Mouse (Mus musculus) embryonic facial prominence, embryonic 11.5 days (tissue): ENCODE data around the gene Tcaf3. TPM values are rescaled to one million over a fixed set of nuclear protein-coding genes. Genes with fewer than 3 reads are reported as not detected.

Experiments
- ATAC-seq: fragments of 200-750 bp; cut with Nextera tagmentation; replicated peaks from 2 replicates; pipeline ENCODE4 v1.8.0; 2017; ENCODE audit warnings: low read depth; ENCODE audit not compliant: insufficient number of reproducible peaks, low FRiP score, low TSS enrichment
- DNase-seq: peaks from one replicate; pipeline ENCODE4 v3.0.0-alpha.2; 2015; ENCODE audit warnings: low spot score
- H3K27ac ChIP-seq: fragments of 300-500 bp; sonication (generic); replicated peaks from 2 replicates; pipeline ENCODE4 v1.5.1; 2014; ENCODE audit warnings: mild to moderate bottlenecking, low read depth, low read length, control low read depth
- H3K27me3 ChIP-seq: fragments of 300-500 bp; sonication (generic); 2 replicates; pipeline ENCODE4 v1.6.1; 2014; ENCODE audit warnings: mild to moderate bottlenecking, low read length, moderate library complexity, mixed read lengths; ENCODE audit not compliant: control insufficient read depth, insufficient read depth
- H3K36me3 ChIP-seq: fragments of 300-500 bp; sonication (generic); replicated peaks from 2 replicates; pipeline ENCODE4 v1.6.1; 2014; ENCODE audit warnings: low read depth, mild to moderate bottlenecking, low read length, moderate library complexity, mixed read lengths; ENCODE audit not compliant: control insufficient read depth, insufficient read depth
- H3K4me1 ChIP-seq: fragments of 300-500 bp; sonication (generic); 2 replicates; pipeline ENCODE4 v1.6.1; 2014; ENCODE audit warnings: low read length, mixed read lengths; ENCODE audit not compliant: control insufficient read depth, insufficient read depth
- H3K4me2 ChIP-seq: fragments of 300-500 bp; sonication (generic); 2 replicates; pipeline ENCODE4 v1.6.1; 2014; ENCODE audit warnings: low read depth, mild to moderate bottlenecking, control low read depth, low read length, moderate library complexity
- H3K4me3 ChIP-seq: fragments of 300-500 bp; sonication (generic); 2 replicates; pipeline ENCODE4 v1.5.1; 2014; ENCODE audit warnings: low read depth, low read length, control low read depth
- H3K9ac ChIP-seq: fragments of 300-500 bp; sonication (generic); replicated peaks from 2 replicates; pipeline ENCODE4 v1.6.1; 2014; ENCODE audit warnings: mild to moderate bottlenecking, control low read depth, low read length
- H3K9me3 ChIP-seq: fragments of 300-500 bp; sonication (generic); replicated peaks from 2 replicates; pipeline ENCODE4 v1.6.1; 2016; ENCODE audit warnings: mild to moderate bottlenecking, low read length, inconsistent platforms, mixed read lengths; ENCODE audit not compliant: control insufficient read depth
- WGBS: fragments of 180-500 bp; shearing (Covaris S2); extraction: QIAGEN DNeasy Blood & Tissue Kit; methylation state at CpG from one replicate; pipeline ENCODE4 v1.1.7; 2014; 5-methylcytosine and 5-hydroxymethylcytosine counted together
- polyA plus RNA-seq: library from polyadenylated mRNA; unstranded; fragments of >200 nt; fragmentation: Nextera tagmentation; extraction: Ambion mirVana; gene quantifications from 2 replicates; pipeline ENCODE4 v1.2.1, GENCODE M21; 2014

The Tcaf3 gene
- polyA plus RNA-seq: not detected in 2 replicates

GRCm38 (mm10) chr6:42597592-42597991, at the start of gene Tcaf3:
Gene Tcaf3, minus strand, starts transcription at chr6:42597692.
- DNase-seq (no peak), ATAC-seq (no peak)
- H3K4me2 ChIP-seq: no peak within 1 kb of the TSS
- H3K36me3 ChIP-seq: no peaks in the 10 kb centered on the region
- H3K9me3 ChIP-seq: no peaks in the 10 kb centered on the region
- WGBS: 54% methylated on average over 4 of the region's 4 CpGs
- no peak within 1 kb of the TSS for H3K27ac ChIP-seq
- H3K27me3 ChIP-seq: no peaks in the 10 kb centered on the region
- no peak within 1 kb of the TSS for H3K4me3 ChIP-seq
- no peak within 1 kb of the TSS for H3K9ac ChIP-seq
- no peaks in the 10 kb centered on the region for H3K4me1 ChIP-seq

DNA sequence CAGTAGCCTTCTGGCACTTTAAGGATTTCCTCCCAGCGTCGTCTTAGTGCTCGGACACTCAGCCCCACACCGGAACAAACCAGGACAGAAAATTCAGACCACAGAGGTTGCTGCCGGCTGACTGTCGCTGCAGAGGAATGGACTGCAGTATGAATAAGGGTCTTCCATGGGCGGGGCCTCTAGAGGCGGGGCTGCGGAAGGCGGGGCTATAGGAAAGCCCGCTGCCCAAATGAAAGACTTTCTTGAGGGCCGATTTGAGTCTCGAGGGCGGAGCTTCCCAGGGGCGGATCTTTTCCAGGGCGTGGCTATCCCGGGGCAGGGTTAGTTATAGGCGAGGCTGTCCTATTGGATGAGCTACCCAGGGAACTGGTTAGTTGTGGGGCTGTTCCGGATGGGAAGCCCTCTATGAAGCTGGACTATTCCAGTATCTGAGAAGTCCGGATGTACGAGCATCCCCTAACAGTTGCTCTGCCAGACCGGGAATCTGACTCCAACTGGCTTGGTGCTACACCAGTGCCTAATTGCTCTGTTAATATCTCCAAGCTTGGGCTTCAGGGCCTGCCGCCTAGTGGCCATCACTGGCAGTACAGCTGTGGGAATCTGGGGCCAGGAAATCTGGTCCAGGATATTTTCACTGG, 47.5 kb upstream of the Tcaf3 start, which contains the start of gene Tcaf2:
Tcaf2 (minus strand) TSS at position 343 of the 638 bp plus-strand sequence.
- DNase-seq: peak; percentile 92
- no peak within 1 kb of the TSS for H3K27ac ChIP-seq
- H3K4me3 ChIP-seq: peak within 1 kb of the TSS; percentile 19
- ATAC-seq: peak; percentile 99
- under 1% methylated on average over 23 of the region's 23 CpGs for WGBS
- no peaks in the 10 kb centered on the region for H3K27me3 ChIP-seq
- no peaks in the 10 kb centered on the region for H3K4me1 ChIP-seq
- H3K9me3 ChIP-seq: no peaks in the 10 kb centered on the region
- H3K9ac ChIP-seq: no peak within 1 kb of the TSS; the same call in 1 of the 2 replicates
- peak within 1 kb of the TSS; percentile 41 for H3K4me2 ChIP-seq
- no peaks in the 10 kb centered on the region for H3K36me3 ChIP-seq

DNA sequence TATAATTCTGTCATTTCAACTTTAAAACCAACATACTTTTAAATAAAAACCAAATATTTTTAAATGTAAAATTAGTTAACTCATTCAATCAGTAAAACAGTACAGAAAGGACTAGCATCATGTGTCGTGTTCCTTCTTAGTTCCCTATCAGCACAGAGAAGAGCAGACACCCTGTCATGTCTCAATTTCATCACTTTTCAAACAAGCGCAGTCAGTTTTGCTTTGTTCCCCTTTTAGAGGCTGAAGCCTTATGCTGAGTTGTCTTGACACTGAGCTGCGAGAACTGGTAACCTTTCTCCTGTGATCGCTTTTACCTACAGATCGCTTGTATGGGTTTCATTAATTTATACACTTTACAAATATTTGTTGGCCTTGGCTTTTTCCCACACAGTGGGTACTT, 36.9 kb upstream of the Tcaf3 start:
- WGBS: 88% methylated on average over 5 of the region's 5 CpGs
- Histone ChIP-seq H3K27ac (no peak overlapping the region), H3K4me3 (no peak overlapping the region), H3K27me3 (no peaks in the 10 kb centered on the region), H3K9ac (no peak overlapping the region), H3K36me3 (no peaks in the 10 kb centered on the region), H3K9me3 (no peaks in the 10 kb centered on the region), H3K4me2 (no peak overlapping the region), H3K4me1 (no peaks in the 10 kb centered on the region)
- no peak for DNase-seq
- no peak for ATAC-seq

- no peak overlapping the region for H3K4me3 ChIP-seq
- no peaks in the 10 kb centered on the region for H3K9me3 ChIP-seq
- H3K4me1 ChIP-seq: no peaks in the 10 kb centered on the region
- H3K27me3 ChIP-seq: no peaks in the 10 kb centered on the region
- H3K36me3 ChIP-seq: no peaks in the 10 kb centered on the region
- ATAC-seq: no peak
- no peak overlapping the region for H3K9ac ChIP-seq
- H3K4me2 ChIP-seq: no peak overlapping the region
- DNase-seq: no peak
- no peak overlapping the region for H3K27ac ChIP-seq
- 74% methylated on average over 4 of the region's 4 CpGs for WGBS
These were observed 33.9 kb upstream of the Tcaf3 start for GRCm38 (mm10) chr6:42631395-42631794.

DNA sequence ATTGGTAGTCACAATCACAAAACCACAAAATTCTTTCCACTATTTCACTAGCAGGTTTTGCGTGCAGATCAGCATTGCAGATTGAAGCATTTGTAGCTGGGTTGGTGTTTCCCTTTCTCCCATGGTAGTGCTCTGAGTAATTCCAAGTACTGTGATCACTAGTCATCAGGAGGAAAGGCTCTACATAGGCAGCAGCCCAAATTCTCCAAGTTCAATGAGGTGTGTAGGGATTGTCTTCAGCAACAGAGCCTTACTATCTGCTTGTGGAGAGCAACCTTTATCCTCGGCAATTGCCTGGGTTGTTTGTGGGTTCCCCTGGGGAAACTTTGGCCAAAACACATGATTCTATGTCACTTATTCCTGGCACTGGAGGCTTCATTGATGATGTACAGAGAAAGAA, 19.4 kb upstream of the Tcaf3 start:
- no peak overlapping the region for H3K9ac ChIP-seq
- 69% methylated on average over 2 of the region's 2 CpGs for WGBS
- H3K27me3 ChIP-seq: no peaks in the 10 kb centered on the region
- no peaks in the 10 kb centered on the region for H3K36me3 ChIP-seq
- no peak overlapping the region for H3K27ac ChIP-seq
- DNase-seq: no peak
- ATAC-seq: no peak
- H3K4me1 ChIP-seq: no peaks in the 10 kb centered on the region
- no peak overlapping the region for H3K4me2 ChIP-seq
- H3K9me3 ChIP-seq: no peaks in the 10 kb centered on the region
- H3K4me3 ChIP-seq: no peak overlapping the region

DNA sequence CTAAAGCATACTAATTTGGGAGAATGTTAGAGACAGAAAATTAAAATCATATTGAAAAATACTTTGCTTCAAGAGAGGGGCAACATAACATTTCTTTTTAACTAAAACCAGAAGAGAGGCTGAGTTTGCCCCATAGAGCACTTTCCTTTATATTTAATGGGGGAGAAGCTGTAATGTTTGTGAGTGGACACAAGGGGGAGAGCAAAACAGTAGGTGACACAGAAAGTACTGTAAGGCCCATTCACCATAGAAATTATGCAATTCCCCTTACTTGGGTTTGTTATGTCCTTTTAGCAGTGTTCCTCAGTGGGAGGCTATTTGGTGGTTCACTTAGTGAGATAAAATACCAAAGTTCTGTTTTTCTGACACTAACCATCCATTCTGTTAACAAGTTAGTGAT, 14.7 kb upstream of the Tcaf3 start:
- no peaks in the 10 kb centered on the region for H3K27me3 ChIP-seq
- H3K4me1 ChIP-seq: no peaks in the 10 kb centered on the region
- no peaks in the 10 kb centered on the region for H3K9me3 ChIP-seq
- H3K36me3 ChIP-seq: no peaks in the 10 kb centered on the region
- DNase-seq (peak; percentile 39), ATAC-seq (no peak)
- no peak overlapping the region for H3K9ac ChIP-seq
- no peak overlapping the region for H3K4me2 ChIP-seq
- H3K27ac ChIP-seq: no peak overlapping the region
- no peak overlapping the region for H3K4me3 ChIP-seq

GRCm38 (mm10) chr6:42610954-42611522, 13.5 kb upstream of the Tcaf3 start:
- no peak overlapping the region for H3K27ac ChIP-seq
- no peaks in the 10 kb centered on the region for H3K4me1 ChIP-seq
- H3K4me3 ChIP-seq: no peak overlapping the region
- H3K9ac ChIP-seq: no peak overlapping the region
- H3K9me3 ChIP-seq: no peaks in the 10 kb centered on the region
- no peaks in the 10 kb centered on the region for H3K36me3 ChIP-seq
- H3K27me3 ChIP-seq: no peaks in the 10 kb centered on the region
- no peak for ATAC-seq
- no peak overlapping the region for H3K4me2 ChIP-seq
- 75% methylated on average over 4 of the region's 4 CpGs for WGBS
- no peak for DNase-seq

DNA sequence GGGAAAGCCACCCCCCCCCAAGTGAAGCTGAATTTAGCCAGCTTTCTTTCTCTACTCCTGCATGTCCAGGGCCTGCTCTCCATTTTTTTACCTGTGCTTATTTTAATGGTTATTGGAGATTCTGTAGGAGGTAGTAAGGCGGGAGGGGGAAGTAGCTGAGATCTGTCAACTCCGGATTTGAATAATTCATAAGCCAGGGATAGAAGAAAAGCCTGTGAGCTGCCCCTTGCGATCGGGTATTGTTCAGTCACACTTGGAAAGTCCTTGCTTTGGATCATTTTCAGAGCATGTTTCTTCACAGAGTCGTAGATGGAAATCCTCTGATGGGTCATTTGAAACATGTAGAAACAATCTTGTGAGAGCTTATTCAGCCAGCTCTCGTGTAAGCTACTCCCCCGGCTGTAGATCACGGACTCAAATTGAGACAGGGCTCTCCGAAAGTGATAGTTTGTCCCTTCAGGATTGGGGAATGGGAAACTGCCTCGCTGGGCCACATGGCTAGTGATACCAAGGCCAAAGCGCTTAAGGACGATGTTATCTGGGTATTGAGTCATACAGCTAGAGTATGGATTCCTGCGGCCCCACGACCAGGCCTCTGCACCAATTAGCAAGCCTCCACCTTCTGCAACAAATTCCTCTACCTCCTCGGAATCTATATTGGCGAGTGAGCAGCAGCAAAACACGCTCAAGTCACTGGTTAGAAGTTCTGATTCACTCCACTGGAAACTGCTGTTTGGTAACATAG, 4.2 kb downstream of the Tcaf3 start:
- H3K27me3 ChIP-seq: no peaks in the 10 kb centered on the region
- H3K4me2 ChIP-seq: no peak overlapping the region
- H3K9me3 ChIP-seq: no peaks in the 10 kb centered on the region
- no peak for ATAC-seq
- no peak overlapping the region for H3K27ac ChIP-seq
- H3K9ac ChIP-seq: no peak overlapping the region
- H3K4me3 ChIP-seq: no peak overlapping the region
- H3K4me1 ChIP-seq: no peaks in the 10 kb centered on the region
- 82% methylated on average over 17 of the region's 17 CpGs for WGBS
- DNase-seq: no peak
- H3K36me3 ChIP-seq: no peaks in the 10 kb centered on the region
